Mouse (Mus musculus): ENCODE results near the gene Osbpl10. TPM values are rescaled to one million over a fixed set of nuclear protein-coding genes. Genes with fewer than 3 reads are reported as not detected.

Gene Osbpl10
- polyA plus RNA-seq, 1 experiment from 2014 or later = 2.0 TPM

GRCm38 (mm10) chr9:115055041-115055830, 76.9 kb downstream of the Osbpl10 start:
- Histone ChIP-seq H3K27me3 (ENCODE audit: control insufficient read depth, insufficient read depth, low read length) (no peaks in the 10 kb centered on the region), H3K4me2 (ENCODE audit: low read length) (no peak overlapping the region), H3K4me1 (ENCODE audit: control insufficient read depth, insufficient read depth, low read length) (peaks cover 9% of the 10 kb centered on the region; the same call in 1 of the 2 replicates), H3K4me3 (replicated peaks; ENCODE audit: low read depth, low read length) (no peak overlapping the region), H3K27ac (replicated peaks; ENCODE audit: low read depth, low read length) (0 out of 2 replicates have a peak overlapping the region, but pooled peaks have one; percentile 37), H3K9ac (replicated peaks; ENCODE audit: low read length) (no peak overlapping the region), H3K9me3 (ENCODE audit: control insufficient read depth, low read length) (no peaks in the 10 kb centered on the region), H3K36me3 (ENCODE audit: control insufficient read depth, insufficient read depth, low read length) (no peaks in the 10 kb centered on the region)
- 74% methylated on average over 8 of the region's 8 CpGs for WGBS
- DNase-seq (no peak), ATAC-seq (ENCODE audit: low FRiP score, low TSS enrichment) (no peak)

- ATAC-seq (ENCODE audit: low FRiP score, low TSS enrichment) (no peak), DNase-seq (peak; percentile 76)
- Histone ChIP-seq H3K9me3 (ENCODE audit: control insufficient read depth, low read length) (no peaks in the 10 kb centered on the region), H3K4me1 (ENCODE audit: control insufficient read depth, insufficient read depth, low read length) (peaks cover 9% of the 10 kb centered on the region; the same call in 1 of the 2 replicates), H3K9ac (replicated peaks; ENCODE audit: low read length) (no peak overlapping the region), H3K4me2 (ENCODE audit: low read length) (no peak overlapping the region), H3K27ac (replicated peaks; ENCODE audit: low read depth, low read length) (peak overlapping the region; percentile 28; the same call in 1 of the 2 replicates), H3K4me3 (replicated peaks; ENCODE audit: low read depth, low read length) (no peak overlapping the region), H3K36me3 (ENCODE audit: control insufficient read depth, insufficient read depth, low read length) (no peaks in the 10 kb centered on the region), H3K27me3 (ENCODE audit: control insufficient read depth, insufficient read depth, low read length) (no peaks in the 10 kb centered on the region)
- 24% methylated on average over 5 of the region's 5 CpGs for WGBS
Measured at GRCm38 (mm10) chr9:115058806-115059205, 80.4 kb downstream of the Osbpl10 start.

- Histone ChIP-seq H3K27ac (replicated peaks; ENCODE audit: low read depth, low read length) (no peak overlapping the region), H3K9ac (replicated peaks; ENCODE audit: low read length) (no peak overlapping the region), H3K4me2 (ENCODE audit: low read length) (no peak overlapping the region), H3K4me1 (ENCODE audit: control insufficient read depth, insufficient read depth, low read length) (no peaks in the 10 kb centered on the region), H3K36me3 (ENCODE audit: control insufficient read depth, insufficient read depth, low read length) (no peaks in the 10 kb centered on the region), H3K27me3 (ENCODE audit: control insufficient read depth, insufficient read depth, low read length) (no peaks in the 10 kb centered on the region), H3K9me3 (ENCODE audit: control insufficient read depth, low read length) (no peaks in the 10 kb centered on the region), H3K4me3 (replicated peaks; ENCODE audit: low read depth, low read length) (no peak overlapping the region)
- ATAC-seq (ENCODE audit: low FRiP score, low TSS enrichment) (no peak), DNase-seq (no peak)
- 94% methylated on average over 1 of the region's 1 CpGs for WGBS
Measured at GRCm38 (mm10) chr9:115064834-115065233, 86.5 kb downstream of the Osbpl10 start.

GRCm38 (mm10) chr9:115067071-115067470, 88.7 kb downstream of the Osbpl10 start:
- Histone ChIP-seq H3K27ac (replicated peaks; ENCODE audit: low read depth, low read length) (no peak overlapping the region), H3K27me3 (ENCODE audit: control insufficient read depth, insufficient read depth, low read length) (no peaks in the 10 kb centered on the region), H3K9me3 (ENCODE audit: control insufficient read depth, low read length) (no peaks in the 10 kb centered on the region), H3K9ac (replicated peaks; ENCODE audit: low read length) (no peak overlapping the region), H3K4me3 (replicated peaks; ENCODE audit: low read depth, low read length) (no peak overlapping the region), H3K4me1 (ENCODE audit: control insufficient read depth, insufficient read depth, low read length) (no peaks in the 10 kb centered on the region), H3K36me3 (ENCODE audit: control insufficient read depth, insufficient read depth, low read length) (no peaks in the 10 kb centered on the region), H3K4me2 (ENCODE audit: low read length) (no peak overlapping the region)
- 83% methylated on average over 8 of the region's 9 CpGs for WGBS
- ATAC-seq (ENCODE audit: low FRiP score, low TSS enrichment) = no peak
- no peak for DNase-seq

- H3K4me3 ChIP-seq (replicated peaks; ENCODE audit: low read depth, low read length) = no peak overlapping the region
- WGBS = 89% methylated on average over 4 of the region's 4 CpGs
- no peak overlapping the region for H3K9ac ChIP-seq (replicated peaks; ENCODE audit: low read length)
- H3K9me3 ChIP-seq (ENCODE audit: control insufficient read depth, low read length) = no peaks in the 10 kb centered on the region
- H3K27ac ChIP-seq (replicated peaks; ENCODE audit: low read depth, low read length) = no peak overlapping the region
- no peak overlapping the region for H3K4me2 ChIP-seq (ENCODE audit: low read length)
- H3K27me3 ChIP-seq (ENCODE audit: control insufficient read depth, insufficient read depth, low read length) = no peaks in the 10 kb centered on the region
- no peaks in the 10 kb centered on the region for H3K36me3 ChIP-seq (ENCODE audit: control insufficient read depth, insufficient read depth, low read length)
- no peak for DNase-seq
- ATAC-seq (ENCODE audit: low FRiP score, low TSS enrichment) = no peak
- no peaks in the 10 kb centered on the region for H3K4me1 ChIP-seq (ENCODE audit: control insufficient read depth, insufficient read depth, low read length)
Measured at GRCm38 (mm10) chr9:115075191-115075590, 96.8 kb downstream of the Osbpl10 start.

GRCm38 (mm10) chr9:115088295-115088993, 110.1 kb downstream of the Osbpl10 start:
- no peak overlapping the region for H3K27ac ChIP-seq (replicated peaks; ENCODE audit: low read depth, low read length)
- peak; percentile 72 for ATAC-seq (ENCODE audit: low FRiP score, low TSS enrichment)

GRCm38 (mm10) chr9:115089644-115090043, 111.3 kb downstream of the Osbpl10 start:
- DNase-seq (peak; percentile 8), ATAC-seq (ENCODE audit: low FRiP score, low TSS enrichment) (no peak)
- Histone ChIP-seq H3K9ac (replicated peaks; ENCODE audit: low read length) (no peak overlapping the region), H3K4me3 (replicated peaks; ENCODE audit: low read depth, low read length) (no peak overlapping the region), H3K4me1 (ENCODE audit: control insufficient read depth, insufficient read depth, low read length) (no peaks in the 10 kb centered on the region), H3K9me3 (ENCODE audit: control insufficient read depth, low read length) (no peaks in the 10 kb centered on the region), H3K27me3 (ENCODE audit: control insufficient read depth, insufficient read depth, low read length) (no peaks in the 10 kb centered on the region), H3K4me2 (ENCODE audit: low read length) (no peak overlapping the region), H3K36me3 (ENCODE audit: control insufficient read depth, insufficient read depth, low read length) (no peaks in the 10 kb centered on the region), H3K27ac (replicated peaks; ENCODE audit: low read depth, low read length) (no peak overlapping the region)
- 75% methylated on average over 5 of the region's 5 CpGs for WGBS

More at GRCm38 (mm10) chr9:115088295-115088993, 110.1 kb downstream of the Osbpl10 start:
- Histone ChIP-seq H3K9me3 (ENCODE audit: control insufficient read depth, low read length) (no peaks in the 10 kb centered on the region), H3K4me2 (ENCODE audit: low read length) (no peak overlapping the region), H3K4me1 (ENCODE audit: control insufficient read depth, insufficient read depth, low read length) (no peaks in the 10 kb centered on the region), H3K36me3 (ENCODE audit: control insufficient read depth, insufficient read depth, low read length) (no peaks in the 10 kb centered on the region), H3K9ac (replicated peaks; ENCODE audit: low read length) (no peak overlapping the region), H3K27me3 (ENCODE audit: control insufficient read depth, insufficient read depth, low read length) (no peaks in the 10 kb centered on the region), H3K4me3 (replicated peaks; ENCODE audit: low read depth, low read length) (no peak overlapping the region)
- WGBS = 56% methylated on average over 17 of the region's 17 CpGs
- DNase-seq = peak; percentile 88

- Histone ChIP-seq H3K36me3 (ENCODE audit: control insufficient read depth, insufficient read depth, low read length) (no peaks in the 10 kb centered on the region), H3K4me1 (ENCODE audit: control insufficient read depth, insufficient read depth, low read length) (no peaks in the 10 kb centered on the region), H3K9ac (replicated peaks; ENCODE audit: low read length) (no peak overlapping the region), H3K27me3 (ENCODE audit: control insufficient read depth, insufficient read depth, low read length) (no peaks in the 10 kb centered on the region), H3K4me2 (ENCODE audit: low read length) (no peak overlapping the region), H3K9me3 (ENCODE audit: control insufficient read depth, low read length) (no peaks in the 10 kb centered on the region), H3K27ac (replicated peaks; ENCODE audit: low read depth, low read length) (no peak overlapping the region), H3K4me3 (replicated peaks; ENCODE audit: low read depth, low read length) (no peak overlapping the region)
- 69% methylated on average over 10 of the region's 10 CpGs for WGBS
- peak; percentile 34 for DNase-seq
- no peak for ATAC-seq (ENCODE audit: low FRiP score, low TSS enrichment)
Measured at GRCm38 (mm10) chr9:115096481-115096880, 118.1 kb downstream of the Osbpl10 start.
